Mouse (Mus musculus) gastrocnemius, adult 18-20 months (tissue): ENCODE data around the gene Smim1. TPM values are rescaled to one million over a fixed set of nuclear protein-coding genes. Genes with fewer than 3 reads are reported as not detected.
A peak's percentile ranks its signal among the peaks of the same experiment; 100 is the strongest.

Experiments
- DNase-seq: peaks from one replicate; pipeline ENCODE4 v3.0.0; 2021; ENCODE audit warnings: low spot score
- total RNA-seq, 2 experiments: library from RNA; stranded (reverse); gene quantifications; 2 replicates each; pipeline ENCODE4 v1.2.3; 2021

Gene Smim1
- total RNA-seq, 2 experiments from 2014 or later: 1.4 to 2.2 TPM

- peak; percentile 65 for DNase-seq
Observed at GRCm38 (mm10) chr4:154022407-154022806, 3.6 kb downstream of the Smim1 start.

- no peak for DNase-seq
Observed at GRCm38 (mm10) chr4:154021432-154021831, 4.6 kb downstream of the Smim1 start.

- DNase-seq: peak; percentile 39
Observed at GRCm38 (mm10) chr4:154019571-154019970, 6.5 kb downstream of the Smim1 start.

- peak; percentile 47 for DNase-seq
Observed at GRCm38 (mm10) chr4:154015476-154015875, 10.6 kb downstream of the Smim1 start.

- no peak for DNase-seq
Observed at GRCm38 (mm10) chr4:154012132-154012882, 13.7 kb downstream of the Smim1 start.

GRCm38 (mm10) chr4:154011646-154012089 is 14.4 kb downstream of the Smim1 start, which contains the start of gene Lrrc47:
TSS of gene Lrrc47 (plus strand) at chr4:154011731.
- DNase-seq: peak; percentile 85

- no peak for DNase-seq
Observed at GRCm38 (mm10) chr4:154010907-154011645, 15.0 kb downstream of the Smim1 start.

- no peak for DNase-seq
Observed at GRCm38 (mm10) chr4:154007759-154008158, 18.3 kb downstream of the Smim1 start.

GRCm38 (mm10) chr4:154006264-154006663 is 19.8 kb downstream of the Smim1 start:
- DNase-seq: no peak

GRCm38 (mm10) chr4:154005488-154005887 is 20.5 kb downstream of the Smim1 start:
- DNase-seq: no peak

GRCm38 (mm10) chr4:153993505-153993904 is 32.5 kb downstream of the Smim1 start:
- DNase-seq: no peak

- DNase-seq: no peak
Observed at GRCm38 (mm10) chr4:153992715-153993114, 33.3 kb downstream of the Smim1 start.

GRCm38 (mm10) chr4:153980470-153980869 is 45.6 kb downstream of the Smim1 start:
- no peak for DNase-seq

GRCm38 (mm10) chr4:153979243-153979642 is 46.8 kb downstream of the Smim1 start:
- DNase-seq: no peak

- DNase-seq: no peak
Observed at GRCm38 (mm10) chr4:153975768-153976167, 50.3 kb downstream of the Smim1 start.

- DNase-seq: no peak
Observed at GRCm38 (mm10) chr4:153975292-153975662, 50.8 kb downstream of the Smim1 start.

- DNase-seq: peak; percentile 93
Observed at GRCm38 (mm10) chr4:153974431-153975291, 51.4 kb downstream of the Smim1 start, which contains the start of the genes Dffb and Cep104. TSS of gene Dffb (minus strand) at chr4:153975126. TSS of gene Cep104 (plus strand) at chr4:153975194.
